Mouse (Mus musculus): ENCODE data around the gene Rbms2. TPM values are rescaled to one million over a fixed set of nuclear protein-coding genes. Genes with fewer than 3 reads are reported as not detected.
A peak's percentile ranks its signal among the peaks of the same experiment; 100 is the strongest.
"Not testable (repeated sequence)": the region's sequence is repeated elsewhere in the genome, so short reads cannot be mapped to it uniquely, and the experiment has no call there.

The Rbms2 gene
- polyA plus RNA-seq, 1 experiment: 116 TPM

DNA sequence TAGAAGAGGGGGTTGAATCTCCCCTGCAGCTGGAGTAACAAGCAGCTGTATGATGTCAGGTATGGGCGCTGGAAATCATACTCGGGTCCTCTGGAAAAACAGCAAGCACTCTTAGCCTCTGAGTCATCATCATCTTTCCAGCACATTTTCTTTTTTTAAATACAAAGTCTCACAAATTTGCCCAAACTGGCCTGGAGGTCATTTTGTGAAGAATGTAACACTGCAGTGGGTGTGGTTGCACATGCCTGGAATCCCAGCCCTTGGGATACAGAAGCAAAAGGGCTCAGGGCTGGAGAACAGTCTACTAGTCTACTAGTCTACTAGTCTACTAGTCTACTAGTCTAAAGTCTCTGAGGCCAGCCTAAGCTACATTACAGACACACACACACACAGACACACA, 4.2 kb upstream of the Rbms2 start:
- TF ChIP-seq POLR2A (IDR thresholded peaks at IDR 0.05; ENCODE audit: borderline replicate concordance, extremely low read depth, low read depth, low read length): no peak
- no peak for TF ChIP-seq CTCF (IDR thresholded peaks at IDR 0.05; ENCODE audit: insufficient read depth, low read length)
- 55% methylated on average over 2 of the region's 2 CpGs for WGBS
- no peak for DNase-seq

DNA sequence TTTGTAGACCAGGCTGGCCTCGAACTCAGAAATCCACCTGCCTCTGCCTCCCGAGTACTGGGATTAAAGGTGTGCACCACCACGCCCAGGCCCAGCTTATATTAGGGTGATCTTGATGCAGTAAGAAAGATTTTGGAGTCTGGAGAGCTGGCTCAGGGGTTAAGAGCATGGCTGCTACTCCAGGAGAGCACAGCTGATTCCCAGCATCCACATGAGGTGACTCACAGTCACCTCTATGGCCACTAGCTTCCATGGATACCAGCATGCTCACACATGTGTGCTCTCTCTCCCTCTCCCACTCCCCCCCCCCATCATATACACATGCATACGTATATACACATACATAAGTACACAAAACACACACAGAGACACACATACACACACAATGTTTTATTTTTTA, 2.8 kb downstream of the Rbms2 start:
- no peak for DNase-seq
- no peak overlapping the region for H3K4me3 ChIP-seq (replicated peaks; ENCODE audit: extremely low read depth, low read depth, low read length)
- no peak for TF ChIP-seq POLR2A (IDR thresholded peaks at IDR 0.05; ENCODE audit: borderline replicate concordance, extremely low read depth, low read depth, low read length)
- no peak for TF ChIP-seq CTCF (IDR thresholded peaks at IDR 0.05; ENCODE audit: insufficient read depth, low read length)
- WGBS: 90% methylated on average over 4 of the region's 4 CpGs
- peaks cover 5% of the 10 kb centered on the region; the same call in 1 of the 2 replicates for H3K4me1 ChIP-seq (ENCODE audit: control insufficient read depth, insufficient read depth, low read length)

More for the DNA sequence above, 4.2 kb upstream of the Rbms2 start:
- Histone ChIP-seq H3K4me1 (ENCODE audit: control insufficient read depth, insufficient read depth, low read length) (no peaks in the 10 kb centered on the region; the same call in 1 of the 2 replicates), H3K4me3 (replicated peaks; ENCODE audit: extremely low read depth, low read depth, low read length) (no peak overlapping the region)

DNA sequence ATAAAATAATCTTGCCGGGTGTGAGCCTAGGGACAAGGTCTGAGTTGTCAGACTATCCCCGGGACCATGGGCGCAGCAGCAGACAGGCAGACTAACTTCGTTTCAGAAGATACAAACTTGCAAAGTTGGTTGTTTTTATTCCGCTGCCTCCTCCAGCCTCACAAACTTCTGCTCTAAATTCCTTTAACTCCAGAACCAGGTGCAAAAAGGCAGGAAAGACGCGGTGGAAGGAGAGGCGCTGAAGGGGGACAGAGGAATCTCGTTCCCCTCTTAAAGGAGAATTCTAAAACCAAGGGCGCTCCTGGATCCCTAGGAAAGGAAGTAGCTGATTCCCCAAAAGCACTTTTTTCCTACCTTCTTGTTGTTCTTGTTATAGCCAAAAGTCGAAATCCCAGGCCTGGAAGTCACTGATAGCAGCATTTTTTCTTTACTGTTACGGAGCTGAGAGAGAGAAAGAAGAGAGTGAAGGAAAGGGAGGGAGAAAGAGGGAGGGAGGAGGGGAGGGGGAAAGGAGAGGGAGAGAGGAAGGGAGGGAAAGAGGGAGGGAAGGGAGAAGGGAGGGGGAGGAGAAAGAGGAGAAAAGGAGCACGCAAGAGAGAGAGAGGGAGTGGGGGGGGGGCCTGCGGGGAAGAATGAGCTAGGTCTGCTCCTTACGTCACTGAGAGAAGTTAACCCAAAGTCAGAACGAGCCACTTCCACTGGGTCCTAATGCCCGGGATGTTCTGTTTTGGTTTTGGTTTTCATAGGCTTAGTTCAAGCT, 3.9 kb downstream of the Rbms2 start:
- 1% methylated on average over 17 of the region's 17 CpGs for WGBS
- peaks cover 5% of the 10 kb centered on the region; the same call in 1 of the 2 replicates for H3K4me1 ChIP-seq (ENCODE audit: control insufficient read depth, insufficient read depth, low read length)
- DNase-seq: peak; percentile 45
- peak overlapping the region; percentile 98 for H3K4me3 ChIP-seq (replicated peaks; ENCODE audit: extremely low read depth, low read depth, low read length)
- TF ChIP-seq POLR2A (IDR thresholded peaks at IDR 0.05; ENCODE audit: borderline replicate concordance, extremely low read depth, low read depth, low read length) (no peak), CTCF (IDR thresholded peaks at IDR 0.05; ENCODE audit: insufficient read depth, low read length) (no peak)

DNA sequence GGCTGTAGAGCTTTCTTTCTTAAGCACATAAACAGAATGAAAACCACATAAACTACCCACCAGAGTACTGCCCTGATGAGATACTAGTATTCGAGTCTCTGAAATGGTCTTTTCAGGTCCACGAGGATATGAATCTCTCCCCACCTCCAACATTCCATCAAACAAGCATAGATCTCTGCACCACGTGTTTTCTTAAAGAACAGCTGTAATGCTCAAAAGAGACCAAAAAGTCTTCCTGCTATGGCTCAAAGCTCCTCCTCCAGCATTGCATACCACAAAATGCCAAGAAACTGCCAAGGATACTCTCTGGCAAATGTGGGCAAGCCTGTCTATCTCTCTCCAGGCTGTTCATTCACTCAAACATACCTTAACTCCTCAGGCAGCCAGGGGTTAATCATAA, 4.8 kb downstream of the Rbms2 start:
- Histone ChIP-seq H3K4me3 (replicated peaks; ENCODE audit: extremely low read depth, low read depth, low read length) (no peak overlapping the region), H3K4me1 (ENCODE audit: control insufficient read depth, insufficient read depth, low read length) (peaks cover 5% of the 10 kb centered on the region; the same call in 1 of the 2 replicates)
- WGBS: 5% methylated on average over 3 of the region's 3 CpGs
- no peak for DNase-seq
- TF ChIP-seq CTCF (IDR thresholded peaks at IDR 0.05; ENCODE audit: insufficient read depth, low read length) (no peak), POLR2A (IDR thresholded peaks at IDR 0.05; ENCODE audit: borderline replicate concordance, extremely low read depth, low read depth, low read length) (no peak)

DNA sequence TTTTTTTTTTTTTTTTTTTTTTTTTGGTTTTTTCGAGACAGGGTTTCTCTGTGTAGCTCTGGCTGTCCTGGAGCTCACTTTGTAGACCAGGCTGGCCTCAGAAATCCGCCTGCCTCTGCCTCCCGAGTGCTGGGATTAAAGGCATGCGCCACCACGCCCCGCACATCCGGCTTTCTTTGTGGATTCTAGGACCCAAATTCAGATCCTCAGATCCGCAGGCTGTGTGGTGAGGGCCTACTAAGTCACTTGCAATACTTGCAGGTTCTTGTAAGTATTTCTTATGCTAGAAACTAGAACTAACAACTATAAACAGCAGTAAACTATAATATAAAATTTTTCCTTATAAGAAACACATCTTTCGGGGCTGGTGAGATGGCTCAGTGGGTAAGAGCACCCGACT, 8.7 kb downstream of the Rbms2 start:
- 95% methylated on average over 10 of the region's 10 CpGs for WGBS
- not testable (repeated sequence) for DNase-seq

DNA sequence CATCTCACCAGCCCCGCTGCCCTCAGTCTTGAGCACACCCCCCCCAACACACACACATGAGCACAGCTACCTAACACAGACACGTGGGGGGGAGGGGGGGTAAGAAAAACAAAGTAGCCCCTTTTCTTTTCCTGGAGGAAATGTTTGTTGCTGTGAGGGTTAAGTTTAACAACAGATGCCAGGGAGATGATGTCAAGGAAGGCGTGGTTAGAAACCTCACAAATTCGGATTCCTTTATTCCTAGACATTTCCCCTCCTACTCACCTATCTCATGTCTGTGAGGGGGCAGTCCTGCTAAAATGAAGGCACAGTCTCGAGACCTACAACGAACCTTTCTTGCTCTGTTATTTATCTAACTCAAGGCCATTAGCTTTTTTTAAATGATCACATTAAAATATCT, 13.0 kb downstream of the Rbms2 start:
- 34% methylated on average over 6 of the region's 6 CpGs for WGBS
- TF ChIP-seq CTCF (IDR thresholded peaks at IDR 0.05; ENCODE audit: insufficient read depth, low read length) (no peak), POLR2A (IDR thresholded peaks at IDR 0.05; ENCODE audit: borderline replicate concordance, extremely low read depth, low read depth, low read length) (no peak)
- DNase-seq: no peak

More for the DNA sequence above, 8.7 kb downstream of the Rbms2 start:
- peaks cover 15% of the 10 kb centered on the region; the same call in 1 of the 2 replicates for H3K4me1 ChIP-seq (ENCODE audit: control insufficient read depth, insufficient read depth, low read length)
- H3K4me3 ChIP-seq (replicated peaks; ENCODE audit: extremely low read depth, low read depth, low read length): not testable (repeated sequence)

DNA sequence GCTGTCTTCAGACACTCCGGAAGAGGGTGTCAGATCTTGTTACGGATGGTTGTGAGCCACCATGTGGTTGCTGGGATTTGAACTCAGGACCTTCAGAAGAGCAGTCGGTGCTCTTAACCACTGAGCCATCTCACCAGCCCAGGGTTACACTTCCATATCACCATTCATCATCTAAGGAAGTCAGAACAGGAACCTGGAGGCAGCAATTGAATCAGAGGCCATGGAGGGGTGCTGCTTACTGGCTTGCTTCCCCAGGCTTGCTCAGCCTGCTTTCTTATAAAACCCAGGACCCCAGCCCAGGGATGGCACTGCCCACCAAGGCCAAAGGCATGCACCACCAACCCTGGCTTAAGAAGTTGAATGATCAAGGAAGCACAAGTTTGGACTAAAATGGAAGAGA, 14.4 kb downstream of the Rbms2 start:
- peaks cover 15% of the 10 kb centered on the region; the same call in 1 of the 2 replicates for H3K4me1 ChIP-seq (ENCODE audit: control insufficient read depth, insufficient read depth, low read length)
- H3K4me3 ChIP-seq (replicated peaks; ENCODE audit: extremely low read depth, low read depth, low read length); DNase-seq: not testable (repeated sequence)
- 54% methylated on average over 2 of the region's 3 CpGs for WGBS

More for the DNA sequence above, 13.0 kb downstream of the Rbms2 start:
- H3K4me3 ChIP-seq (replicated peaks; ENCODE audit: extremely low read depth, low read depth, low read length): no peak overlapping the region
- H3K4me1 ChIP-seq (ENCODE audit: control insufficient read depth, insufficient read depth, low read length): peaks cover 15% of the 10 kb centered on the region; the same call in 1 of the 2 replicates

DNA sequence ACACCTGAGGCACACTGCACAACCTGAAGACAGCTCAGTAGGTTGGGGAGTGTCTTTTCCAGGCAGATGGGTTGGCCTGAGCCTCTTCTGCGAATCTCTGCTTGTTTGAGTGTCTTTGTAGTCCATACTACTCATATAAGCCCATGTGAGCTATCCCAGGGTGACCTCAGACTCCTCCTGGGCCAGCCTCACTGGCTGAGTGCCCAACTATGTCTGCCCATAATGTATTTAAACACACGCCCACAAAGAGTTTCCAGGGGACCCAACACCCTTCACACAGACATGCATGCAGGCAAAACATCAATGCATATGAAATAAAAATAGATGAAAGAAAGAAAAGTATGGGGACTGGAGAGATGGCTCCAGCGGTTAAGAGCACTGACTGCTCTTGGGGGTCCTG, 26.1 kb downstream of the Rbms2 start:
- H3K4me3 ChIP-seq (replicated peaks; ENCODE audit: extremely low read depth, low read depth, low read length): no peak overlapping the region
- DNase-seq: no peak
- TF ChIP-seq CTCF (IDR thresholded peaks at IDR 0.05; ENCODE audit: insufficient read depth, low read length) (no peak), POLR2A (IDR thresholded peaks at IDR 0.05; ENCODE audit: borderline replicate concordance, extremely low read depth, low read depth, low read length) (no peak)
- WGBS: 53% methylated on average over 3 of the region's 3 CpGs
- peaks cover 6% of the 10 kb centered on the region; the same call in 1 of the 2 replicates for H3K4me1 ChIP-seq (ENCODE audit: control insufficient read depth, insufficient read depth, low read length)

DNA sequence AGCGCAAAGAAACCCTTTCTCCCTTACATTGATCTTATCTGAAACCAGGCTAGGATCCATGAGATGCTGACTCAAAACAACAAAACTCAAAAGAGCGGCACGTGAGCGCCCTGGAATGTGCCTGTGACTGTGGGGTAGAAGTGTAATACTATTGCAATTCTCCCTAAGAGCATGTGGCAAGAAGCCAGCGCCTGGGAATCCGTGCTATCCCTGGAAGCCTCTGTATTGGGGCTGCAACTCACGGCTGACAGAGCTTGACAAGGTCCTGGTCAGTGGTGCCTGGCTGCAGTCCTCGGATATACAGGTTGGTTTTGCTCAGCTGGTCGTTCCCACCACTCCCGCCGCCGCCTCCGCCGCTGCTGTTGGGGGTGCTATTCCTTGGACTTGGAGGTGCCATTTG, 29.2 kb downstream of the Rbms2 start:
- Histone ChIP-seq H3K4me3 (replicated peaks; ENCODE audit: extremely low read depth, low read depth, low read length) (no peak overlapping the region), H3K4me1 (ENCODE audit: control insufficient read depth, insufficient read depth, low read length) (peaks cover 6% of the 10 kb centered on the region)
- peak; percentile 49 for DNase-seq
- TF ChIP-seq POLR2A (IDR thresholded peaks at IDR 0.05; ENCODE audit: borderline replicate concordance, extremely low read depth, low read depth, low read length): no peak
- TF ChIP-seq CTCF (IDR thresholded peaks at IDR 0.05; ENCODE audit: insufficient read depth, low read length): no peak
- 67% methylated on average over 14 of the region's 14 CpGs for WGBS

DNA sequence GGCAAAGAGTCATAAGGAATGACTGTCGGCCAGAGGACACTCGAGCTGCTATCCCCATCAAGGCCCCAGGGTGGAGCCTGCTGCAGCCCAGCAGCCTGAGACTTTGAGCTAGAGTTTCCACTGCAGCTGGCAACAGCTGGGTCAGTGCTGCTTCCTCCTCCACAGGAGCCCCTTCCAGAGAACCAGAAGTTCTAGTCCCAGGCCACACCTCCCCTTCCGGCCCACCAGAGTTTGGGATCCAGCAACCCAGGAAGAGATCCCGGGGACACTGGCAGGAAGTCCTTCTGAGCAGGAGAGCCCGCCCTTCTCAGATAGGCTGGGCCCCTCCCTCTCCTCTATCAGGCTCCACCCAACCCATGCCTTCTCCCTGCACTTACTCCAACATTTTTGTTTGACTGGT, 30.5 kb downstream of the Rbms2 start:
- peaks cover 11% of the 10 kb centered on the region for H3K4me1 ChIP-seq (ENCODE audit: control insufficient read depth, insufficient read depth, low read length)
- peak; percentile 69 for DNase-seq
- peak; percentile 44; the same call in 1 of the 2 replicates for TF ChIP-seq POLR2A (IDR thresholded peaks at IDR 0.05; ENCODE audit: borderline replicate concordance, extremely low read depth, low read depth, low read length)
- TF ChIP-seq CTCF (IDR thresholded peaks at IDR 0.05; ENCODE audit: insufficient read depth, low read length): peak; percentile 53
- 0% methylated on average over 5 of the region's 5 CpGs for WGBS
- H3K4me3 ChIP-seq (replicated peaks; ENCODE audit: extremely low read depth, low read depth, low read length): peak overlapping the region; percentile 6

Data from lung, adult 2 months (tissue).